Mouse (Mus musculus) hindbrain, embryonic 14.5 days (tissue): ENCODE results near the gene Usp24. TPM values are rescaled to one million over a fixed set of nuclear protein-coding genes. Genes with fewer than 3 reads are reported as not detected.

ENCODE experiments used
- ATAC-seq: fragments of 200-750 bp; cut with Nextera tagmentation; 2 replicates; pipeline ENCODE4 v1.8.0; 2017; ENCODE audit warnings: moderate number of reproducible peaks, mild to moderate bottlenecking, moderate TSS enrichment, moderate library complexity; ENCODE audit not compliant: low FRiP score
- DNase-seq: peaks from one replicate; pipeline ENCODE4 v3.0.0-alpha.2; 2015; ENCODE audit warnings: low spot score
- H3K27ac ChIP-seq: fragments of 300-500 bp; sonication (generic); 2 replicates; pipeline ENCODE4 v1.5.1; 2014; ENCODE audit warnings: mild to moderate bottlenecking, moderate library complexity
- H3K27me3 ChIP-seq: fragments of 300-500 bp; sonication (generic); 2 replicates; pipeline ENCODE4 v1.6.1; 2014; ENCODE audit warnings: mild to moderate bottlenecking, low read length, mixed read lengths; ENCODE audit not compliant: control insufficient read depth, insufficient read depth
- H3K36me3 ChIP-seq: fragments of 300-500 bp; sonication (generic); replicated peaks from 2 replicates; pipeline ENCODE4 v1.6.1; 2014; ENCODE audit not compliant: control insufficient read depth, insufficient read depth
- H3K4me1 ChIP-seq: fragments of 300-500 bp; sonication (generic); replicated peaks from 2 replicates; pipeline ENCODE4 v1.6.1; 2014; ENCODE audit warnings: antibody characterized with exemption, low read length, mixed read lengths; ENCODE audit not compliant: control insufficient read depth, insufficient read depth
- H3K4me2 ChIP-seq: fragments of 300-500 bp; sonication (generic); replicated peaks from 2 replicates; pipeline ENCODE4 v1.6.1; 2014; ENCODE audit warnings: mild to moderate bottlenecking, moderate library complexity
- H3K4me3 ChIP-seq: fragments of 300-500 bp; sonication (generic); replicated peaks from 2 replicates; pipeline ENCODE4 v1.5.1; 2014; ENCODE audit warnings: mild to moderate bottlenecking, low read length
- H3K9ac ChIP-seq: fragments of 300-500 bp; sonication (generic); 2 replicates; pipeline ENCODE4 v1.6.1; 2014
- H3K9me3 ChIP-seq: fragments of 300-500 bp; sonication (generic); 2 replicates; pipeline ENCODE4 v1.6.1; 2016; ENCODE audit warnings: low read length; ENCODE audit not compliant: control insufficient read depth
- WGBS: fragments of 180-500 bp; shearing (Covaris S2); extraction: QIAGEN DNeasy Blood & Tissue Kit; methylation state at CpG from one replicate; pipeline ENCODE4 v1.1.7; 2014; 5-methylcytosine and 5-hydroxymethylcytosine counted together
- polyA plus RNA-seq: library from polyadenylated mRNA; unstranded; fragments of >200 nt; fragmentation: Nextera tagmentation; extraction: Ambion mirVana; gene quantifications from 2 replicates; pipeline ENCODE4 v1.2.1, GENCODE M21; 2014

Usp24 gene
- polyA plus RNA-seq, 1 experiment from 2014 or later: 13.0 TPM

- WGBS: 85% methylated on average over 9 of the region's 9 CpGs
- no peak for ATAC-seq
- H3K9me3 ChIP-seq: no peaks in the 10 kb centered on the region
These were observed 146.0 kb downstream of the Usp24 start for GRCm38 (mm10) chr4:106462016-106462415.

DNA sequence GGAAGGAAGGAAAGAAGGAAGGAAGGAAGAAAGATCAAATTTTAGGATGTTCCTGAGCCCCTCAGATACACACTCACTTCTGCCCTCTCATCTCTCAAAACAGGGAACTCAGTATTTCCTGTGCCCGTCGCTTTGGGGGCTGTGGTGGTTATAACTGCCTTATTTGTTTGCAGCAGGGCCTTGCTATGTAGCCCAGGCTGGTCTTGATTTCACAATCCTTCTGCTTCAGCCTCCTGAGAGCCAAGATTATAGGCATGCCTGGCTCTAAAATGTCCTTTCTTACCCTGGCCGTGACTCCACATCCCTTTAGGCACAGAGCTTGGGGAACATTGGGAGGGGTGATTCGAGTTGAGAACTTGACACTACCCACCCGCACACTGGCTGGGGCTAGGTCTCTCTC lies 146.5 kb downstream of the Usp24 start:
- DNase-seq: no peak
- H3K9ac ChIP-seq: no peak overlapping the region
- peaks cover 35% of the 10 kb centered on the region for H3K27me3 ChIP-seq
- 68% methylated on average over 5 of the region's 5 CpGs for WGBS
- H3K36me3 ChIP-seq: no peaks in the 10 kb centered on the region
- H3K9me3 ChIP-seq: no peaks in the 10 kb centered on the region
- no peak overlapping the region for H3K4me3 ChIP-seq
- H3K27ac ChIP-seq: no peak overlapping the region
- 0 out of 2 replicates have a peak, but pooled peaks cover 5% of the 10 kb centered on the region for H3K4me1 ChIP-seq
- no peak for ATAC-seq
- H3K4me2 ChIP-seq: no peak overlapping the region

More at GRCm38 (mm10) chr4:106462016-106462415, 146.0 kb downstream of the Usp24 start:
- Histone ChIP-seq H3K4me1 (0 out of 2 replicates have a peak, but pooled peaks cover 5% of the 10 kb centered on the region), H3K9ac (no peak overlapping the region), H3K27ac (no peak overlapping the region), H3K36me3 (no peaks in the 10 kb centered on the region), H3K27me3 (peaks cover 35% of the 10 kb centered on the region), H3K4me2 (no peak overlapping the region), H3K4me3 (no peak overlapping the region)
- DNase-seq: no peak

DNA sequence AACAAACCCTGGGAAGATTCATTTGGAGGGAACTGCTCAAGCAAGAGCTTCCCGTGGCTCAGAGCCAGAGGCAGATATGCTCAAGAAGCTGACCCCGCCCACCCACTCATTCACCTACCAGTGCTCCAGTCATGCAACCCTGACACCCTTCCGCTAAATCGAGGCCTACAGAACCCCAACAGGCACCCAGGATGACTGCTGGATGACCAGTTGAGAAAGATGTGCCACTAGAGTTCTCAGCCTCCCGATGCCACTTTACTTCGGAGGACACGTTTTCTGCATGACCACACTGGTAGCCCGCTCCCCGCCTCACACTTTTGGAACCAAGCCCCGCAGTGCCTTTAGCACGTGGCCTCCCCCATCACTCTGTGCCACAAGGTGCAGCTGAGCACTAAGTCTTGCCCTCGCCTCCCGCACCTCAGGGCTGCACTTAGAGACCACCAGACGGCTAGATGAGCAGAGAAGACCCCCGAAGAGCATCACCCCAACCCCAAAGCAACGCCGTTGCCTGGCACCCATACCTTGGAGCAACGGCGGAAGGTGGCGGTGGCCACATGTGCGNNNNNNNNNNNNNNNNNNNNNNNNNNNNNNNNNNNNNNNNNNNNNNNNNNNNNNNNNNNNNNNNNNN lies 147.3 kb downstream of the Usp24 start:
- Histone ChIP-seq H3K4me3 (peak overlapping the region; percentile 40), H3K36me3 (no peaks in the 10 kb centered on the region), H3K27me3 (peaks cover 35% of the 10 kb centered on the region), H3K9me3 (no peaks in the 10 kb centered on the region), H3K4me1 (0 out of 2 replicates have a peak, but pooled peaks cover 5% of the 10 kb centered on the region), H3K27ac (no peak overlapping the region), H3K9ac (peak overlapping the region; percentile 48), H3K4me2 (peak overlapping the region; percentile 72)
- 15% methylated on average over 21 of the region's 21 CpGs for WGBS
- DNase-seq (no peak), ATAC-seq (0 out of 2 replicates have a peak, but pooled peaks have one; percentile 44)

DNA sequence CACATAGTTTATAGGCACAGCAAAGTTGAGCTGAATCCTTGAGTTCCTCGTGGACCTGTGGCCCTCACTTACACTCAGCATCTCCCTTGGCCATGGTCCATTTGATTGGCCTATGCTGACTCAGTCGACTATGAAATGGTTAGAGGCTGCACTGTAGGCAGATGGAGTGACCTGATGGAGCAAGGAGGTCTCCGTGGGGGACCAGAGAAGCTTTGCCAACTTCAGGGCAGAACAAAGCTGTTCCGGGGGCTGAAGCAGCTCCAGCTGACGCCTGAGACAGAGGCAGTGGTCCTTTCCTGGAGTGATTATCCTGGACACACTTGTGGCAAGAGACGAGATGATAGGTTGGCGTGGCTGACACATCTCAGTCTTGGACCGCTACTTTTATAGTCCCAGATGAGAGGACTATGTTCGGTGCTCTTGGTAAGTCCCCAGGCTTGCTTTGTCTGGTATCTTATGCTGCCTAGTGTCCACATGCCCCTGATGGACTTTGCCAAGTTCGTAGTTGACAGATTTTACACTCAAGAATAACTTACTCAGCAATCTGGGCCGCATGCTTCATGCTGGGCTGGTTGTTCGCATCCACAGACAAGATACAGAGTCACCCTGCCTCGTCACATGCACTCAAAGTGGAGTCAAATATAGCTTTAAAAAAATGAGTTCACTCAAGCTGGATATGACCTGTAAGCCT lies 151.6 kb downstream of the Usp24 start:
- no peaks in the 10 kb centered on the region for H3K9me3 ChIP-seq
- H3K9ac ChIP-seq: no peak overlapping the region
- no peaks in the 10 kb centered on the region for H3K36me3 ChIP-seq
- H3K4me1 ChIP-seq: 0 out of 2 replicates have a peak, but pooled peaks cover 5% of the 10 kb centered on the region
- ATAC-seq (no peak), DNase-seq (no peak)
- no peak overlapping the region for H3K4me2 ChIP-seq
- no peak overlapping the region for H3K27ac ChIP-seq
- 82% methylated on average over 13 of the region's 13 CpGs for WGBS
- H3K27me3 ChIP-seq: peaks cover 28% of the 10 kb centered on the region
- H3K4me3 ChIP-seq: no peak overlapping the region

DNA sequence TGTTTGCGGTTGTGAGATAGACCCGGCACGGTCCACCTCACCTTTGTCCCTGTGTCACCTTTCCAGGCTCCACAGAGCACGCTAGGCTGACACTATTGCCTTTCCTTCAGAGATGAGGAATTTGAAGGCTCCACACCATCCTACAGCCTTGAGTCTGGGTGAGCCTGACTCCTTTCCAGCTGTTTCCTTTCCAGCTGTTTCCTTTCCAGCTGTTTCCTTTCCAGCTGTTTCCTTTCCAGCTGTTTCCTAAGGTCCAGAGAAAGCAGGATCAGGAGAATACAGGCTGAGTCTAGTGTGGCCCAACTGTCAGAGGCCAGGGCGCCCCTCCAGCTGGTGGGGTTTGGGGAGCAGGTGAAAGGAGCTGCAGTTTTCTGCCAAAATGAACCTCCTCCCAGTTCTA lies 154.9 kb downstream of the Usp24 start:
- Histone ChIP-seq H3K9ac (no peak overlapping the region), H3K27me3 (no peaks in the 10 kb centered on the region), H3K4me3 (no peak overlapping the region), H3K9me3 (no peaks in the 10 kb centered on the region), H3K4me2 (no peak overlapping the region), H3K27ac (no peak overlapping the region), H3K4me1 (no peaks in the 10 kb centered on the region), H3K36me3 (no peaks in the 10 kb centered on the region)
- ATAC-seq (no peak), DNase-seq (no peak)
- WGBS: 80% methylated on average over 5 of the region's 5 CpGs

DNA sequence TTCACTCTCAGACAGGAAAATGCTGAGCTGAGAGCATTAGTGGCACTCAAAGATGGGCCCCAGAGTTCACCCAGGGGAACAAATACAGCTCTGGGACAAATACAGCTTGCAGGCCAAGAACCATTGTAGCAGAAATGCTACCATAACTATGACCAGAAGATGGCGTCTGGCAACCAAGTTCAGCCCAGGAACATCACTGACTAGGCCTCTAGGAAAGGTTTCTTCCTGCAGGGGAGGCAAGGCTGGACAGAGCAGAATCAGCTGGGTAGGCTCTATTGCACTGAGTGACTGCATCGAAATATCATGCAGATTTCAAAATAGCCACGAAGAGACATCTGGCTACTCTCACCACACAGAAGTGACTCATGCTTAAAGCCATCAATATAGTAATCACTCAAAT lies 156.3 kb downstream of the Usp24 start:
- no peak overlapping the region for H3K4me2 ChIP-seq
- H3K4me3 ChIP-seq: no peak overlapping the region
- no peaks in the 10 kb centered on the region for H3K27me3 ChIP-seq
- peak; percentile 61 for ATAC-seq
- no peaks in the 10 kb centered on the region for H3K9me3 ChIP-seq
- H3K36me3 ChIP-seq: no peaks in the 10 kb centered on the region
- no peaks in the 10 kb centered on the region for H3K4me1 ChIP-seq
- peak; percentile 81 for DNase-seq
- no peak overlapping the region for H3K9ac ChIP-seq
- no peak overlapping the region for H3K27ac ChIP-seq
- 17% methylated on average over 3 of the region's 3 CpGs for WGBS

GRCm38 (mm10) chr4:106474241-106474640 lies 158.2 kb downstream of the Usp24 start:
- H3K4me3 ChIP-seq: no peak overlapping the region
- no peaks in the 10 kb centered on the region for H3K4me1 ChIP-seq
- no peak overlapping the region for H3K9ac ChIP-seq
- peak; percentile 83 for DNase-seq
- WGBS: 3% methylated on average over 6 of the region's 6 CpGs
- no peaks in the 10 kb centered on the region for H3K27me3 ChIP-seq
- H3K36me3 ChIP-seq: no peaks in the 10 kb centered on the region
- H3K4me2 ChIP-seq: no peak overlapping the region
- H3K9me3 ChIP-seq: no peaks in the 10 kb centered on the region
- H3K27ac ChIP-seq: no peak overlapping the region
- peak; percentile 44; the same call in 1 of the 2 replicates for ATAC-seq

GRCm38 (mm10) chr4:106480545-106480944 lies 164.5 kb downstream of the Usp24 start:
- no peaks in the 10 kb centered on the region for H3K9me3 ChIP-seq
- no peak overlapping the region for H3K4me2 ChIP-seq
- no peaks in the 10 kb centered on the region for H3K36me3 ChIP-seq
- ATAC-seq (no peak), DNase-seq (no peak)
- H3K4me1 ChIP-seq: no peaks in the 10 kb centered on the region
- no peak overlapping the region for H3K9ac ChIP-seq
- 70% methylated on average over 3 of the region's 3 CpGs for WGBS
- no peak overlapping the region for H3K27ac ChIP-seq
- H3K27me3 ChIP-seq: no peaks in the 10 kb centered on the region
- H3K4me3 ChIP-seq: no peak overlapping the region

DNA sequence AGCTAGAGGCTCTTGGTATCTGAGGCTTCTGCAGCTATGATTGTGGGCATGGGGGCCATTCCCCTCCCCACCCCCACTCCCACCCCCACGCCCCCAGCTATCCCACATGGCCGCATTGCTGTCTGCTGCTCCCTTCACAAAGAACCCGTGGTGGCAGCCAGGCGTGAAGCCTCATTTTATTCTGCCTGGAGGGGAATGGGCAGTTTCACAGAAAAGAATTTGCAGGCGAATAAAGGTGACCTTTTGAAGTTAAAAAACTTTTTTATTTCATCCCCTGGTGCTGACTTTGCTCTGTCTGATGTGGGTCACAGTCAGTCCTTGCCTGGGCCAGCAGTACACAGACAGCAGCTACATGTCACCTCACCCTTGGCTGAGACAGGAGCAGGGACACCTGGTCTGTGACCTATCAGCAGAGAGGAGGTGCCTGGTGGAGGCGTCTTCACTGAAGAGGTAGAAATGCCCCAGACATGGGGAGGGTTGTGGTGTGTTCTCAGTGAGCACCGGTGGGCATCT lies 167.3 kb downstream of the Usp24 start:
- H3K4me1 ChIP-seq: no peaks in the 10 kb centered on the region
- 41% methylated on average over 7 of the region's 7 CpGs for WGBS
- no peak overlapping the region for H3K27ac ChIP-seq
- H3K36me3 ChIP-seq: no peaks in the 10 kb centered on the region
- no peak overlapping the region for H3K4me3 ChIP-seq
- no peak for DNase-seq
- H3K27me3 ChIP-seq: no peaks in the 10 kb centered on the region
- ATAC-seq: no peak
- H3K9ac ChIP-seq: no peak overlapping the region
- no peaks in the 10 kb centered on the region for H3K9me3 ChIP-seq
- H3K4me2 ChIP-seq: no peak overlapping the region
